Mouse (Mus musculus): ENCODE results near the gene Lysmd4. TPM values are rescaled to one million over a fixed set of nuclear protein-coding genes. Genes with fewer than 3 reads are reported as not detected.

Gene Lysmd4
- total and polyA plus RNA-seq, 3 experiments: 4.0 to 12.0 (median 5.0) TPM

- Histone ChIP-seq H3K4me2 (ENCODE audit: insufficient read depth, low read depth, poor library complexity, severe bottlenecking) (no peak overlapping the region), H3K27ac (ENCODE audit: insufficient read depth, low read depth) (peak overlapping the region; percentile 88), H3K9ac (ENCODE audit: insufficient read depth, low read depth) (peak overlapping the region; percentile 56), H3K4me1 (ENCODE audit: control insufficient read depth in 1 of 2, insufficient read depth in 2 of 2) (peaks cover 7 to 67% of the 10 kb centered on the region in 2 experiments), H3K79me2 (replicated peaks; ENCODE audit: control insufficient read depth, extremely low read depth, insufficient read depth, poor library complexity, severe bottlenecking) (peaks cover 11% of the 10 kb centered on the region; the same call in 1 of the 2 replicates), H3K4me3 (replicated peaks in 1 of 3; ENCODE audit: low read depth in 2 of 3, low read length in 2 of 3, poor library complexity in 1 of 3) (no peak overlapping the region), H3K36me3 (replicated peaks in 1 of 2; ENCODE audit: control insufficient read depth in 1 of 2, insufficient read depth in 1 of 2, low read length in 1 of 2) (peaks cover 29 to 63% of the 10 kb centered on the region in 2 experiments), H3K27me3 (replicated peaks) (no peaks in the 10 kb centered on the region), H3K9me3 (replicated peaks; ENCODE audit: low read length) (no peaks in the 10 kb centered on the region)
- dilution Hi-C loops (cut with MboI; ENCODE audit: extremely low pct_ligation_motif_present, extremely low pct_unique_long_range_greater_than_20kb, low sequenced_read_pairs): no loop called here
- DNase-seq (ENCODE audit: extremely low read depth): peak; percentile 45
- in situ Hi-C loops (cut with MboI; ENCODE audit: low pct_ligation_motif_present, low pct_unique_long_range_greater_than_20kb, low sequenced_read_pairs): loop anchor here (25.0 kb wide), 2 partner anchors 119 to 269 kb away; partner anchors contain the start of gene Mef2a
- TF ChIP-seq IRF4 (IDR thresholded peaks at IDR 0.05; ENCODE audit: low read depth, low read length): peak; percentile 66
- TF ChIP-seq JUN (IDR thresholded peaks at IDR 0.05; ENCODE audit: insufficient read depth, low read depth, low read length): no peak
- no peak for TF ChIP-seq POLR2A (IDR thresholded peaks at IDR 0.05; ENCODE audit: low read depth, low read length)
- no peak for TF ChIP-seq NELFE (IDR thresholded peaks at IDR 0.05; ENCODE audit: low read depth, low read length)
- TF ChIP-seq JUND (conservative IDR thresholded peaks at IDR 0.05; ENCODE audit: low read depth, low read length): no peak
- TF ChIP-seq CTCF (conservative IDR thresholded peaks at IDR 0.05 in 1 of 2, IDR thresholded peaks at IDR 0.05 in 1 of 2; ENCODE audit: low read depth in 2 of 2, low read length in 2 of 2): peak in 1 of 2 experiments; percentile 32; a peak in 2 of 4 replicates
- no peak for TF ChIP-seq ZNF384 (IDR thresholded peaks at IDR 0.05; ENCODE audit: low read depth, low read length)
- TF ChIP-seq CHD1 (IDR thresholded peaks at IDR 0.05; ENCODE audit: low read depth, low read length): no peak
- TF ChIP-seq BHLHE40 (IDR thresholded peaks at IDR 0.05; ENCODE audit: low read depth, low read length): peak; percentile 80; the same call in 1 of the 2 replicates
Observed at GRCm38 (mm10) chr7:67243121-67243893, 21.0 kb downstream of the Lysmd4 start.

GRCm38 (mm10) chr7:67243894-67244282, 21.5 kb downstream of the Lysmd4 start:
- H3K27ac ChIP-seq (ENCODE audit: insufficient read depth, low read depth): no peak overlapping the region
- no peak overlapping the region for H3K4me2 ChIP-seq (ENCODE audit: insufficient read depth, low read depth, poor library complexity, severe bottlenecking)
- no peak overlapping the region for H3K4me3 ChIP-seq (replicated peaks in 1 of 3; ENCODE audit: low read depth in 2 of 3, low read length in 2 of 3, poor library complexity in 1 of 3)
- peak; percentile 82 for DNase-seq (ENCODE audit: extremely low read depth)
- 0 out of 2 replicates have a peak overlapping the region, but pooled peaks have one; percentile 56 for H3K9ac ChIP-seq (ENCODE audit: insufficient read depth, low read depth)
- H3K9me3 ChIP-seq (replicated peaks; ENCODE audit: low read length): no peaks in the 10 kb centered on the region
- H3K27me3 ChIP-seq (replicated peaks): no peaks in the 10 kb centered on the region
- peaks cover 6 to 61% of the 10 kb centered on the region in 2 experiments for H3K4me1 ChIP-seq (ENCODE audit: control insufficient read depth in 1 of 2, insufficient read depth in 2 of 2)
- in situ Hi-C loops (cut with MboI; ENCODE audit: low pct_ligation_motif_present, low pct_unique_long_range_greater_than_20kb, low sequenced_read_pairs): loop anchor here (25.0 kb wide), 2 partner anchors 118 to 268 kb away; partner anchors contain the start of gene Mef2a
- peaks cover 25 to 59% of the 10 kb centered on the region in 2 experiments for H3K36me3 ChIP-seq (replicated peaks in 1 of 2; ENCODE audit: control insufficient read depth in 1 of 2, insufficient read depth in 1 of 2, low read length in 1 of 2)
- peaks cover 10% of the 10 kb centered on the region; the same call in 1 of the 2 replicates for H3K79me2 ChIP-seq (replicated peaks; ENCODE audit: control insufficient read depth, extremely low read depth, insufficient read depth, poor library complexity, severe bottlenecking)
- dilution Hi-C loops (cut with MboI; ENCODE audit: extremely low pct_ligation_motif_present, extremely low pct_unique_long_range_greater_than_20kb, low sequenced_read_pairs): no loop called here
- TF ChIP-seq JUND (conservative IDR thresholded peaks at IDR 0.05; ENCODE audit: low read depth, low read length) (peak; percentile 99), MAFK (IDR thresholded peaks at IDR 0.05; ENCODE audit: insufficient replicate concordance, low read length) (0 out of 2 replicates have a peak, but pooled peaks have one; percentile 41), POLR2AphosphoS2 (IDR thresholded peaks at IDR 0.05; ENCODE audit: low read depth, low read length) (no peak), MXI1 (IDR thresholded peaks at IDR 0.05; ENCODE audit: low read depth, low read length) (no peak), ETS1 (conservative IDR thresholded peaks at IDR 0.05; ENCODE audit: low read depth, low read length) (peak; percentile 99), PAX5 (IDR thresholded peaks at IDR 0.05; ENCODE audit: low read length) (no peak), CHD2 (IDR thresholded peaks at IDR 0.05; ENCODE audit: low read length) (no peak), RCOR1 (conservative IDR thresholded peaks at IDR 0.05; ENCODE audit: low read depth, low read length) (no peak), SMC3 (IDR thresholded peaks at IDR 0.05; ENCODE audit: low read depth, low read length) (no peak), ZKSCAN1 (IDR thresholded peaks at IDR 0.05; ENCODE audit: borderline replicate concordance, low read depth, low read length) (no peak), JUN (IDR thresholded peaks at IDR 0.05; ENCODE audit: insufficient read depth, low read depth, low read length) (peak; percentile 100), GABPA (IDR thresholded peaks at IDR 0.05; ENCODE audit: insufficient replicate concordance, low read depth, low read length) (0 out of 2 replicates have a peak, but pooled peaks have one; percentile 30), CHD1 (IDR thresholded peaks at IDR 0.05; ENCODE audit: low read depth, low read length) (no peak), IRF4 (IDR thresholded peaks at IDR 0.05; ENCODE audit: low read depth, low read length) (peak; percentile 71), HCFC1 (IDR thresholded peaks at IDR 0.05; ENCODE audit: low read depth, low read length) (no peak), ZNF384 (IDR thresholded peaks at IDR 0.05; ENCODE audit: low read depth, low read length) (peak; percentile 54; the same call in 1 of the 2 replicates), USF1 (IDR thresholded peaks at IDR 0.05; ENCODE audit: low read depth, low read length) (no peak), SIN3A (IDR thresholded peaks at IDR 0.05; ENCODE audit: low read length) (peak; percentile 50; the same call in 1 of the 2 replicates), ELF1 (IDR thresholded peaks at IDR 0.05; ENCODE audit: low read depth, low read length) (no peak), BHLHE40 (IDR thresholded peaks at IDR 0.05; ENCODE audit: low read depth, low read length) (peak; percentile 85), EP300 (IDR thresholded peaks at IDR 0.05; ENCODE audit: low read length) (peak; percentile 78), USF2 (conservative IDR thresholded peaks at IDR 0.05; ENCODE audit: low read depth, low read length) (no peak), NRF1 (IDR thresholded peaks at IDR 0.05; ENCODE audit: low read depth, low read length) (no peak), NELFE (IDR thresholded peaks at IDR 0.05; ENCODE audit: low read depth, low read length) (no peak), TBP (conservative IDR thresholded peaks at IDR 0.05; ENCODE audit: low read depth, low read length) (no peak), UBTF (IDR thresholded peaks at IDR 0.05; ENCODE audit: low read depth, low read length) (no peak), ZC3H11A (IDR thresholded peaks at IDR 0.05; ENCODE audit: low read depth, low read length) (no peak)

Measured in CH12.LX (cell line).